Mouse (Mus musculus): ENCODE results near the gene Nlrp3. TPM values are rescaled to one million over a fixed set of nuclear protein-coding genes. Genes with fewer than 3 reads are reported as not detected.
A peak's percentile ranks its signal among the peaks of the same experiment; 100 is the strongest.

Nlrp3 gene
- 0.06 and 0.12 TPM in 2 replicates for polyA plus RNA-seq (2014; fragmentation: Nextera tagmentation; extraction: Ambion mirVana)

- ATAC-seq = no peak
- no peaks in the 10 kb centered on the region for H3K9me3 ChIP-seq (replicated peaks; ENCODE audit: control insufficient read depth, low read length)
- H3K4me1 ChIP-seq (ENCODE audit: control insufficient read depth, insufficient read depth, low read length) = 0 out of 2 replicates have a peak, but pooled peaks cover 3% of the 10 kb centered on the region
- no peaks in the 10 kb centered on the region for H3K27me3 ChIP-seq (replicated peaks; ENCODE audit: control insufficient read depth, insufficient read depth, low read length)
- H3K4me3 ChIP-seq (ENCODE audit: low read depth, low read length) = no peak within 1 kb of the TSS
- DNase-seq (ENCODE audit: low spot score) = no peak
- H3K27ac ChIP-seq (ENCODE audit: low read depth, low read length) = no peak within 1 kb of the TSS
- WGBS = 40% methylated on average over 3 of the region's 3 CpGs
- no peak within 1 kb of the TSS for H3K9ac ChIP-seq (ENCODE audit: low read length)
- H3K4me2 ChIP-seq (ENCODE audit: low read length) = no peak within 1 kb of the TSS
- H3K36me3 ChIP-seq (ENCODE audit: control insufficient read depth, insufficient read depth, low read length) = no peaks in the 10 kb centered on the region
Observed at GRCm38 (mm10) chr11:59541324-59541723, at the start of gene Nlrp3. TSS of gene Nlrp3 (plus strand) at chr11:59541568.

- peaks cover 92% of the 10 kb centered on the region for H3K36me3 ChIP-seq (ENCODE audit: control insufficient read depth, insufficient read depth, low read length)
- H3K4me2 ChIP-seq (ENCODE audit: low read length) = no peak overlapping the region
- ATAC-seq (no peak), DNase-seq (ENCODE audit: low spot score) (no peak)
- no peak overlapping the region for H3K27ac ChIP-seq (ENCODE audit: low read depth, low read length)
- WGBS = 90% methylated on average over 6 of the region's 6 CpGs
- no peaks in the 10 kb centered on the region for H3K27me3 ChIP-seq (replicated peaks; ENCODE audit: control insufficient read depth, insufficient read depth, low read length)
- H3K4me3 ChIP-seq (ENCODE audit: low read depth, low read length) = no peak overlapping the region
- H3K9me3 ChIP-seq (replicated peaks; ENCODE audit: control insufficient read depth, low read length) = no peaks in the 10 kb centered on the region
- no peak overlapping the region for H3K9ac ChIP-seq (ENCODE audit: low read length)
- H3K4me1 ChIP-seq (ENCODE audit: control insufficient read depth, insufficient read depth, low read length) = no peaks in the 10 kb centered on the region
Observed at GRCm38 (mm10) chr11:59496672-59497310, 44.6 kb upstream of the Nlrp3 start.

GRCm38 (mm10) chr11:59497747-59498146 is 43.6 kb upstream of the Nlrp3 start:
- Histone ChIP-seq H3K36me3 (ENCODE audit: control insufficient read depth, insufficient read depth, low read length) (peaks cover 94% of the 10 kb centered on the region), H3K27ac (ENCODE audit: low read depth, low read length) (no peak overlapping the region), H3K27me3 (replicated peaks; ENCODE audit: control insufficient read depth, insufficient read depth, low read length) (no peaks in the 10 kb centered on the region), H3K9ac (ENCODE audit: low read length) (no peak overlapping the region), H3K4me2 (ENCODE audit: low read length) (no peak overlapping the region), H3K9me3 (replicated peaks; ENCODE audit: control insufficient read depth, low read length) (no peaks in the 10 kb centered on the region), H3K4me1 (ENCODE audit: control insufficient read depth, insufficient read depth, low read length) (no peaks in the 10 kb centered on the region), H3K4me3 (ENCODE audit: low read depth, low read length) (no peak overlapping the region)
- no peak for DNase-seq (ENCODE audit: low spot score)
- 92% methylated on average over 7 of the region's 7 CpGs for WGBS
- ATAC-seq = no peak

GRCm38 (mm10) chr11:59501978-59502700 is 39.2 kb upstream of the Nlrp3 start:
- H3K4me3 ChIP-seq (ENCODE audit: low read depth, low read length) = no peak overlapping the region
- H3K4me2 ChIP-seq (ENCODE audit: low read length) = no peak overlapping the region
- H3K27ac ChIP-seq (ENCODE audit: low read depth, low read length) = no peak overlapping the region
- no peaks in the 10 kb centered on the region for H3K27me3 ChIP-seq (replicated peaks; ENCODE audit: control insufficient read depth, insufficient read depth, low read length)
- DNase-seq (ENCODE audit: low spot score) (no peak), ATAC-seq (no peak)
- H3K4me1 ChIP-seq (ENCODE audit: control insufficient read depth, insufficient read depth, low read length) = peaks cover 6% of the 10 kb centered on the region
- 94% methylated on average over 5 of the region's 5 CpGs for WGBS
- H3K9me3 ChIP-seq (replicated peaks; ENCODE audit: control insufficient read depth, low read length) = no peaks in the 10 kb centered on the region
- H3K9ac ChIP-seq (ENCODE audit: low read length) = no peak overlapping the region
- H3K36me3 ChIP-seq (ENCODE audit: control insufficient read depth, insufficient read depth, low read length) = peaks cover 68% of the 10 kb centered on the region

- H3K27ac ChIP-seq (ENCODE audit: low read depth, low read length) = peak overlapping the region; percentile 87
- WGBS = under 1% methylated on average over 21 of the region's 21 CpGs
- H3K4me2 ChIP-seq (ENCODE audit: low read length) = peak overlapping the region; percentile 88
- DNase-seq (ENCODE audit: low spot score) (peak; percentile 81), ATAC-seq (peak; percentile 71)
- H3K36me3 ChIP-seq (ENCODE audit: control insufficient read depth, insufficient read depth, low read length) = peaks cover 39% of the 10 kb centered on the region
- peak overlapping the region; percentile 64 for H3K4me3 ChIP-seq (ENCODE audit: low read depth, low read length)
- peaks cover 10% of the 10 kb centered on the region for H3K4me1 ChIP-seq (ENCODE audit: control insufficient read depth, insufficient read depth, low read length)
- H3K9ac ChIP-seq (ENCODE audit: low read length) = peak overlapping the region; percentile 87
- no peaks in the 10 kb centered on the region for H3K27me3 ChIP-seq (replicated peaks; ENCODE audit: control insufficient read depth, insufficient read depth, low read length)
- H3K9me3 ChIP-seq (replicated peaks; ENCODE audit: control insufficient read depth, low read length) = no peaks in the 10 kb centered on the region
Observed at GRCm38 (mm10) chr11:59505351-59505838, 36.0 kb upstream of the Nlrp3 start.

GRCm38 (mm10) chr11:59505839-59506712 is 35.3 kb upstream of the Nlrp3 start:
- Histone ChIP-seq H3K9ac (ENCODE audit: low read length) (peak overlapping the region; percentile 87), H3K36me3 (ENCODE audit: control insufficient read depth, insufficient read depth, low read length) (peaks cover 39% of the 10 kb centered on the region), H3K4me2 (ENCODE audit: low read length) (peak overlapping the region; percentile 88), H3K27ac (ENCODE audit: low read depth, low read length) (peak overlapping the region; percentile 87), H3K27me3 (replicated peaks; ENCODE audit: control insufficient read depth, insufficient read depth, low read length) (no peaks in the 10 kb centered on the region), H3K4me1 (ENCODE audit: control insufficient read depth, insufficient read depth, low read length) (peaks cover 10% of the 10 kb centered on the region), H3K9me3 (replicated peaks; ENCODE audit: control insufficient read depth, low read length) (no peaks in the 10 kb centered on the region), H3K4me3 (ENCODE audit: low read depth, low read length) (peak overlapping the region; percentile 64)
- ATAC-seq = peak; percentile 89
- peak; percentile 90 for DNase-seq (ENCODE audit: low spot score)
- WGBS = under 1% methylated on average over 54 of the region's 71 CpGs

- H3K4me2 ChIP-seq (ENCODE audit: low read length) = peak overlapping the region; percentile 88
- peak overlapping the region; percentile 87 for H3K27ac ChIP-seq (ENCODE audit: low read depth, low read length)
- H3K9ac ChIP-seq (ENCODE audit: low read length) = peak overlapping the region; percentile 87
- no peaks in the 10 kb centered on the region for H3K27me3 ChIP-seq (replicated peaks; ENCODE audit: control insufficient read depth, insufficient read depth, low read length)
- no peaks in the 10 kb centered on the region for H3K9me3 ChIP-seq (replicated peaks; ENCODE audit: control insufficient read depth, low read length)
- peaks cover 10% of the 10 kb centered on the region for H3K4me1 ChIP-seq (ENCODE audit: control insufficient read depth, insufficient read depth, low read length)
- peaks cover 37% of the 10 kb centered on the region for H3K36me3 ChIP-seq (ENCODE audit: control insufficient read depth, insufficient read depth, low read length)
- H3K4me3 ChIP-seq (ENCODE audit: low read depth, low read length) = peak overlapping the region; percentile 64
- under 1% methylated on average over 14 of the region's 14 CpGs for WGBS
- no peak for ATAC-seq
- no peak for DNase-seq (ENCODE audit: low spot score)
Observed at GRCm38 (mm10) chr11:59506713-59507074, 34.7 kb upstream of the Nlrp3 start.

- Histone ChIP-seq H3K9me3 (replicated peaks; ENCODE audit: control insufficient read depth, low read length) (no peaks in the 10 kb centered on the region), H3K36me3 (ENCODE audit: control insufficient read depth, insufficient read depth, low read length) (peaks cover 13% of the 10 kb centered on the region), H3K4me2 (ENCODE audit: low read length) (no peak overlapping the region), H3K27me3 (replicated peaks; ENCODE audit: control insufficient read depth, insufficient read depth, low read length) (no peaks in the 10 kb centered on the region), H3K27ac (ENCODE audit: low read depth, low read length) (no peak overlapping the region), H3K4me1 (ENCODE audit: control insufficient read depth, insufficient read depth, low read length) (peaks cover 6% of the 10 kb centered on the region; the same call in 1 of the 2 replicates), H3K9ac (ENCODE audit: low read length) (no peak overlapping the region), H3K4me3 (ENCODE audit: low read depth, low read length) (no peak overlapping the region)
- DNase-seq (ENCODE audit: low spot score) = no peak
- ATAC-seq = no peak
- 75% methylated on average over 1 of the region's 1 CpGs for WGBS
Observed at GRCm38 (mm10) chr11:59511558-59511957, 29.8 kb upstream of the Nlrp3 start.
